Mouse (Mus musculus): ENCODE measurements around the gene Mrpl19.
A peak's percentile ranks its signal among the peaks of the same experiment; 100 is the strongest.

Gene Mrpl19

DNA sequence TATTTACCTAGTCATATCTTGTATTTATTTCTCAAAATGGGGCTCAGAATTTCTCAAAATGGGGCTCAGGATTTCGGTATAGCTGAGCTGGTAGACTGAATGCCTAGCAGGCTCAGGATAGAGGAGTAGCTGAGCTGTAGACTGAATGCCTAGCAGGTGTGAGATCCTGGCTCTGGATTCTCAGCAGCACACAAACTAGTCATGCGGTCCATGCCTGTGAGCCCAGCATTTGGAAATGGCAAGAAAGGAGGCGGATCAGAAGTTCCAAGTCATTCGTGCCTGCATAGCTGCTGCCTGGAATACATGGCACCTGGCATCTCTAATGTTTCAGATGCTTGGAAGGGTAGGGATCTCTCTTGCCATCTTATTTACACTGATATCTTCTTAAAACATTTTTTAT is 36.4 kb downstream of the Mrpl19 start:
- DNase-seq (ENCODE audit: extremely low spot score): no peak

DNA sequence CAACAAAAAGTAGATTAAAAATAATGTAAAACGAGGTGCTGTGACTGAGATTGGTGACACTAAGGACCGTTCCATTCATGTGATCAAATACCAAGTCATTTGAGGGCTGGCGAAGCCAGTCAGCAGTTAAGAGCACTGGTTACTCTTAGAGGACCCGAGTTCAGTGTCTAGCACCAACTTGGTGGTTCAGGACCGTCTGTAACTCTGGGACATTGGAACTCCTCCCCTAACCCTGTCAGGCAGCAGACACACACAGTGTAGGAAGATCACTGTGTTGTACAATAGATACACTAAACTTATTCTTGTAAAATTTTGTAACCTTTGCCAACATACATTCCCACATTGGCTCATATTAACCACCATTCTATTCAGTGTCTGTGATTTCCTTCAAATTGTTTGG is 41.5 kb downstream of the Mrpl19 start:
- DNase-seq (ENCODE audit: extremely low spot score): peak; percentile 8

DNA sequence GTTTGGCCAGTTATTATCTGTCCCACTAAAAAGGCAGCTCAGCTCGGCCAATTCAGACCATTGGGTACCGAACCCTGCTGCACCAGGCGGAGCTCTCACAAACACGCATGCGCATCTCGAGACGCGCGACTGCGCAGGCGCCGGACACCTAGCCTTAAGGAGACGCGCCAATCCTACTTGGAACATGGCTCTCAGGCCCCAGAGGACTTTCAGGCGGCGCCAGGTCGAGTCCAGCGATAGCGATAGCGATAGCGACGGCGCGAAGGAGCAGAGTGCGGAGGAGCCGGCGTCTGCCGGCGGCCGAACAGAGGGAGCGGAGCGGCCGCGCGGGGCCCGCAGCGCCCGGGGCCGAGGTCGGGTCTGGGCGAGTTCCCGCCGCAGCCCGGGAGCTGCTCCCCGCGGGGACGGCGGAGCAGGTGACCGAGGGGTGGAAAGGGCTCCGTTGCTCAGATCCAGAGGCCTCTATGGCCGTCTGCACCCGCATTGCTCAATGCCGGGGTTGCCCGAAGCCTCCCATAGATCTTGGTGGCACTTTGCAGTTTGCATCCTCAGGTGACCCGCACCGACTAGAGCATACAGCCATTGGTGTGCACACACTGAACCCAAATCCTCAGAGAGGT is 42.1 kb downstream of the Mrpl19 start, which contains the start of gene Gcfc2:
TSS of gene Gcfc2 (plus strand) at position 147 of the 620 bp plus-strand sequence.
- DNase-seq (ENCODE audit: extremely low spot score): peak; percentile 93

DNA sequence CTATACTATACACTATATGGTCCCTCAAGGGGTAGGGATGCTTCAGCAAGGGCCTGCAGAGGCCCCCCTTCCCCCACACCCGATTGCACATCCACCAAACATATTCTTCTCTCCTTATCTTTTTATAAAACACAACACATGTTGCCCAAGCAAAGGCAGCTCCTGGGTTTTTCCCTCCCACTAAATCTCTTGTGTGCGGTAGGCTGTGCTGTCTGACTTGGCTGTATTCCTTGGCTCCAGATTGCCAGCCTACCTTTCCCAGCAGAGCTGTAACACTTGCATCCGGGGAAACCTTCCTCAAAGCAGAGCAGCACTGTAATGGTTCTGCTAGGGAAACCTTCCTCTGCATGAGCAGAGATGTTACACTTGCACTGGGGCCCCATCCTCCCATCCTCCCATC is 53.6 kb downstream of the Mrpl19 start:
- DNase-seq (ENCODE audit: extremely low spot score): no peak

DNA sequence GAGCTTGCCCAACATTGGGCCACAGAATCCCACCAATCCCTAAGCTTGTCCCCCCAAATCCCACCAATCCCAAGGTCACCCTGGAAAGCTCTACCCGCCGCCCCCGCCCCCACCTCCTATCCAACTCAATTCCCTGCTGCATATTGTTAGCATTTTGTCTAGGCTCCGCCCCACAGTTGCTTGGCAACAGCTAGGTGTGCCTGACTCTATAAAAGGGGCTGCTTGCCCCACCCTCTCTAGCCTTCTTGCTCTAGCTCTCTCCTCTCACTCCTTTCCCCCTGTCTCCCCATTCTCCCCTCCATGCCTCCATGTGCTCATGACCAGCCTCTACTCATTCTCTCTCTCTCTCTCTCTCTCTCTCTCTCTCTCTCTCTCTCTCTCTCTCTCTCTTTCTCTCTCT is 54.0 kb downstream of the Mrpl19 start:
- DNase-seq (ENCODE audit: extremely low spot score): no peak

DNA sequence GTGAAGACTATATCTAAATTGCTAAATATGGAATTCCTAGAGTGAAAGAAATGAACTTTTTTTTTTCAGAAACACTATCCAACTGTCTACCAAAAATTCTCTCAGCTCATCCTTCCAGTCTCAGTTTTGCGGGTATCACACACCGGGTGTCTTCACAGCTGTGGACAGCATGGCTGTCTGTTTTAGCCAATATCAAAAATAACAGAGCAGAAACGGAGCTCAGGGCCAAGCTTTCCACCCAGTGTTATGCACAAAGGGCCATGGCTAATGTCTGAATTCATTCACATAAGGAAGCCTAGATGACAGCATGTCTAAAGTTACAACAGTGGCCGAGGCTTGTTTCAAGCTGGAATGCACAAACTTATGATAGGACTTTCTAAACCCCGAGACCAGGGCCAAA is 54.5 kb downstream of the Mrpl19 start:
- no peak for DNase-seq (ENCODE audit: extremely low spot score)

DNA sequence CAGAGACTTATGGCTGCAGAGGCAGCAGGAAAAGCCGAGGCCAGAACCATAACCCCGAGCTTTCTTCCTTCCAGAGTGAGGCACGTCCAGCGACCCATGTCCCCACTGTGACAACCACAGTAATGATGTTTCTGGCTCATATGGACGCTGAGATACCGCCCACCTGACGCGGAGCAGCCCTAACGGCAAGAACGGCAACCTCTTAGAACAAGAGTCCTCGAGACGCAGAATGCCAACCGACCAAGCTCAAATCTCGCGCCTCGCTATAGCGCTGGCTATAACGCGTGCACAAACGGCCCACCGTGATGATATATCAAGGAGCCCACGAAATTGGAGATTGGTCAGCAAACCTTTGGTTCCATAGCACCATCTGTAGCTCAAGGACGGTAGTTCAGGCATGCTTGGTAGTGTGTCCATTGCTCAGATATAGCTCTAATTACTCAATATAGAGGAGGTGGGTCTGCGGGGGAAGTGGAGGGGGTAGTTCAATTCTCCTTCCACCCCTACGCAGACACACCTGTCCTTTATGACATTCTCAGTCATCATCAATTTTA is 55.4 kb downstream of the Mrpl19 start:
- no peak for DNase-seq (ENCODE audit: extremely low spot score)

Data from embryo, embryonic 9.5 days (tissue).